Mouse (Mus musculus) embryonic facial prominence, embryonic 11.5 days (tissue): ENCODE measurements around the gene Echs1. TPM values are rescaled to one million over a fixed set of nuclear protein-coding genes. Genes with fewer than 3 reads are reported as not detected.

Experiments
- ATAC-seq: fragments of 200-750 bp; cut with Nextera tagmentation; replicated peaks from 2 replicates; pipeline ENCODE4 v1.8.0; 2017; ENCODE audit warnings: low read depth; ENCODE audit not compliant: insufficient number of reproducible peaks, low FRiP score, low TSS enrichment
- DNase-seq: peaks from one replicate; pipeline ENCODE4 v3.0.0-alpha.2; 2015; ENCODE audit warnings: low spot score
- H3K27ac ChIP-seq: fragments of 300-500 bp; sonication (generic); replicated peaks from 2 replicates; pipeline ENCODE4 v1.5.1; 2014; ENCODE audit warnings: mild to moderate bottlenecking, low read depth, low read length, control low read depth
- H3K27me3 ChIP-seq: fragments of 300-500 bp; sonication (generic); 2 replicates; pipeline ENCODE4 v1.6.1; 2014; ENCODE audit warnings: mild to moderate bottlenecking, low read length, moderate library complexity, mixed read lengths; ENCODE audit not compliant: control insufficient read depth, insufficient read depth
- H3K36me3 ChIP-seq: fragments of 300-500 bp; sonication (generic); replicated peaks from 2 replicates; pipeline ENCODE4 v1.6.1; 2014; ENCODE audit warnings: low read depth, mild to moderate bottlenecking, low read length, moderate library complexity, mixed read lengths; ENCODE audit not compliant: control insufficient read depth, insufficient read depth
- H3K4me1 ChIP-seq: fragments of 300-500 bp; sonication (generic); 2 replicates; pipeline ENCODE4 v1.6.1; 2014; ENCODE audit warnings: low read length, mixed read lengths; ENCODE audit not compliant: control insufficient read depth, insufficient read depth
- H3K4me2 ChIP-seq: fragments of 300-500 bp; sonication (generic); 2 replicates; pipeline ENCODE4 v1.6.1; 2014; ENCODE audit warnings: low read depth, mild to moderate bottlenecking, control low read depth, low read length, moderate library complexity
- H3K4me3 ChIP-seq: fragments of 300-500 bp; sonication (generic); 2 replicates; pipeline ENCODE4 v1.5.1; 2014; ENCODE audit warnings: low read depth, low read length, control low read depth
- H3K9ac ChIP-seq: fragments of 300-500 bp; sonication (generic); replicated peaks from 2 replicates; pipeline ENCODE4 v1.6.1; 2014; ENCODE audit warnings: mild to moderate bottlenecking, control low read depth, low read length
- H3K9me3 ChIP-seq: fragments of 300-500 bp; sonication (generic); replicated peaks from 2 replicates; pipeline ENCODE4 v1.6.1; 2016; ENCODE audit warnings: mild to moderate bottlenecking, low read length, inconsistent platforms, mixed read lengths; ENCODE audit not compliant: control insufficient read depth
- WGBS: fragments of 180-500 bp; shearing (Covaris S2); extraction: QIAGEN DNeasy Blood & Tissue Kit; methylation state at CpG from one replicate; pipeline ENCODE4 v1.1.7; 2014; 5-methylcytosine and 5-hydroxymethylcytosine counted together
- polyA plus RNA-seq: library from polyadenylated mRNA; unstranded; fragments of >200 nt; fragmentation: Nextera tagmentation; extraction: Ambion mirVana; gene quantifications from 2 replicates; pipeline ENCODE4 v1.2.1, GENCODE M21; 2014

The Echs1 gene
- polyA plus RNA-seq, 1 experiment from 2014 or later = 221 TPM

GRCm38 (mm10) chr7:140126022-140126350 lies 9.7 kb upstream of the Echs1 start:
- WGBS = 3% methylated on average over 5 of the region's 5 CpGs
- H3K4me2 ChIP-seq = peak overlapping the region; percentile 73
- peak overlapping the region; percentile 78 for H3K9ac ChIP-seq
- H3K27ac ChIP-seq = no peak overlapping the region
- no peaks in the 10 kb centered on the region for H3K4me1 ChIP-seq
- H3K36me3 ChIP-seq = no peaks in the 10 kb centered on the region
- no peaks in the 10 kb centered on the region for H3K27me3 ChIP-seq
- no peak for DNase-seq
- peak overlapping the region; percentile 55 for H3K4me3 ChIP-seq
- no peaks in the 10 kb centered on the region for H3K9me3 ChIP-seq
- peak; percentile 42 for ATAC-seq

GRCm38 (mm10) chr7:140125278-140126021 lies 9.2 kb upstream of the Echs1 start:
- Histone ChIP-seq H3K27ac (no peak overlapping the region), H3K36me3 (no peaks in the 10 kb centered on the region), H3K4me2 (peak overlapping the region; percentile 73), H3K9ac (peak overlapping the region; percentile 78), H3K4me3 (peak overlapping the region; percentile 55), H3K27me3 (no peaks in the 10 kb centered on the region), H3K4me1 (no peaks in the 10 kb centered on the region), H3K9me3 (no peaks in the 10 kb centered on the region)
- ATAC-seq = peak; percentile 95
- WGBS = 1% methylated on average over 40 of the region's 40 CpGs
- peak; percentile 94 for DNase-seq

DNA sequence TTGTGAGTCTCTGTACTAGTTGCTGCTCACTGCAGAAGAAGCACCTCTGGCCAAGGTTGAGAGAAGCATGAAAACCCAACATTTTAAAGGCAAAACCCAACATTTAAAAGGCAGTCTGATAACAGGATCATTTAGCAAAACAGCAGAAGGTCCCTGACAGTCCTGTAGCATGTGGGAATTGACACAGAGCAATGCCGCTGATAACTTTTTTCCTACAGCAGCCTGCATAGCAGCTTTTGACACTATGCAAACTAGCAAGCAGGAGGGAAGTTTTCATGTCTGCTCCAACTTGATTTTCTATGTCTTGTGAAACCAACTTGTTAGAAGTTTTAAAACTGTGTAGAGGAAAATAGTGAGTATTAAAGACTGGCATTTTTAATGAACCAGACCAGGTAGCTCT lies 8.1 kb upstream of the Echs1 start:
- H3K27me3 ChIP-seq = no peaks in the 10 kb centered on the region
- no peaks in the 10 kb centered on the region for H3K9me3 ChIP-seq
- no peaks in the 10 kb centered on the region for H3K36me3 ChIP-seq
- ATAC-seq (no peak), DNase-seq (no peak)
- no peak overlapping the region for H3K9ac ChIP-seq
- H3K27ac ChIP-seq = no peak overlapping the region
- WGBS = 85% methylated on average over 1 of the region's 1 CpGs
- H3K4me1 ChIP-seq = no peaks in the 10 kb centered on the region
- no peak overlapping the region for H3K4me3 ChIP-seq
- H3K4me2 ChIP-seq = no peak overlapping the region

- Histone ChIP-seq H3K36me3 (no peaks in the 10 kb centered on the region), H3K4me1 (no peaks in the 10 kb centered on the region), H3K4me3 (no peak overlapping the region), H3K9ac (no peak overlapping the region), H3K9me3 (no peaks in the 10 kb centered on the region), H3K27ac (no peak overlapping the region), H3K4me2 (no peak overlapping the region), H3K27me3 (no peaks in the 10 kb centered on the region)
- DNase-seq (no peak), ATAC-seq (no peak)
- 40% methylated on average over 4 of the region's 4 CpGs for WGBS
Observed at GRCm38 (mm10) chr7:140122765-140123164, 6.5 kb upstream of the Echs1 start.

DNA sequence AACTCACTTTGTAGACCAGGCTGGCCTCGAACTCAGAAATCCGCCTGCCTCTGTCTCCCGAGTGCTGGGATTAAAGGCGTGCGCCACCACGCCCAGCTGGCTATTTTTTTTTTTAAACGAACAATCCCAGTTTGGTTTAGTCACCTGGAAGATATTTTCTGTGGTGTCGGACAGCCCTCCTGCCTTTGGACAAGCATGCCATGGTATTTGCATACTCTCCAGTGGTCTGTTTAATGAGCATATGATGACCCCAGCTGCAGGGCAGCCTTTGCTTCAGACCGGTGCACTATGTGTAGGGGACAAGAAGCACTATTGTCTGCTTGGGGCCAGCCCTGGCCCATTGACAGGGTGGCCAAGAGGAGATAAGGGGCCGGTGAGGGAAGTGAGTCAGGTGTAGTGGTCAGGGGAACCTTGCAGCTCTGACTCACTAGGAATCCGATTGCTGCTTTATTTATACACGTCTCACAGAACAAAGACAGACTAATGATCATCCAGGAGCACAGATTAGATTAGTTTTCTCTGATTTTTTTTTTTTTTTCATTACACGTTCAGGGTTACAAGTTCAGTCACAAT lies 5.1 kb upstream of the Echs1 start:
- WGBS = 70% methylated on average over 13 of the region's 13 CpGs
- ATAC-seq (no peak), DNase-seq (no peak)
- no peak overlapping the region for H3K4me2 ChIP-seq
- H3K27ac ChIP-seq = no peak overlapping the region
- H3K4me1 ChIP-seq = no peaks in the 10 kb centered on the region
- H3K36me3 ChIP-seq = no peaks in the 10 kb centered on the region
- no peaks in the 10 kb centered on the region for H3K9me3 ChIP-seq
- no peaks in the 10 kb centered on the region for H3K27me3 ChIP-seq
- H3K4me3 ChIP-seq = no peak overlapping the region
- H3K9ac ChIP-seq = no peak overlapping the region

DNA sequence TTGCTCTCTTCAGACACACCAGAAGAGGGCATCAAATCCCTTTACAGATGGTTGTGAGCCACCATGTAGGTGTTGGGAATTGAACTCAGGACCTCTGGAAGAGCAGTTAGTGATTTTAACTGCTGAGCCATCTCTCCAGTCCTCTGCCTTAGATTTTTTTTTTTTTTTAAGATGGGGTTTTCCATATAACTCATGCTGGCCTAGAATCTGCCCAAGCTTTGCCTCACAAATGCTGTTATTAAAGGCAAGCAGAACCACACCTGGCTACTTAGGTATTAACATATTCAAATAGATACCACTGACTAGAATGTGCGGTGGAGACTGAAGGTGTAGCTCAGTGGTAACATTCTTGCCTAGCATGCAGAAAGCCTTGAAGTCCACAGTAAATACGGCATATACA lies 4.2 kb upstream of the Echs1 start:
- Histone ChIP-seq H3K4me3 (no peak overlapping the region), H3K36me3 (no peaks in the 10 kb centered on the region), H3K9me3 (no peaks in the 10 kb centered on the region), H3K9ac (no peak overlapping the region), H3K4me2 (no peak overlapping the region), H3K27ac (no peak overlapping the region), H3K4me1 (no peaks in the 10 kb centered on the region), H3K27me3 (no peaks in the 10 kb centered on the region)
- no peak for ATAC-seq
- no peak for DNase-seq
- 85% methylated on average over 2 of the region's 2 CpGs for WGBS

DNA sequence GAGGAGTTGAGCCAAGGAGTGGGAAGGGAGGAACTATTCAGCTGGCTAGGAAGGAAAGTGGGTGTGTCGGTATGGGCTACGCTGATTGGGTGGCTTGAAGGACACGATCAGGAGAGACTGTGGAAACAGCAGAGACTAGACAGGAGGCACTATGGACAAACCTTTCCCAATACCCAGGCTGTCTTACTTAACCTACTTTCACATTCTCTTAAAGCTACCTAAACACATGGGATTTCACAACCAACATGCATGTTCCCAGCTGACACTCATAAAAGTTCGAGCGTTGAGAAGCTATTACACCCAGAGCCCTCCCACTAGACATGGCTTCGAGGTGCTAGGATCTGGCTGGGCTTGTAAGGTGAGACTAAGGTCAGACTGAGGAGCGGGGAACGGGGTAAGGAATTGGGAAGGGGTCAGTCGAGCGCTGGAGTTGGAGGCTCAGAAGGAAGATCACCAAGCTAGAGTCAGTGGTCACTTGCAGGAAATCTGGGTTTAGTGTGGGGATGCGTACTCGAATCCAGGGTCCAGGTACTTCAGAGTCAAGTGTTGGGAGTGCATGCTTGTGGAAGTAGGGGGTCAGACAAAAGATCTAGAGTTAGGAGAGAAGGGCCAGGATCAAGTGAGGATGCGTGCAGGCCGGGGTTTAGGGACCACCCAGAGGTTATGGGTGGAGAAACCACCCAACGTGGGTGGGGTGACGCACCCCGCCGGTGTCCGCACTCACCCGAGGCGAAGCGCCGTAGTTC lies 520 bp downstream of the Echs1 start, which contains the start of gene Paox:
Gene Paox, plus strand, starts transcription at position 217 of the 746 bp plus-strand sequence.
- DNase-seq (peak; percentile 59), ATAC-seq (peak; percentile 61; the same call in 1 of the 2 replicates)
- Histone ChIP-seq H3K27me3 (no peaks in the 10 kb centered on the region), H3K36me3 (peaks cover 2% of the 10 kb centered on the region; the same call in 1 of the 2 replicates), H3K9me3 (no peaks in the 10 kb centered on the region), H3K4me1 (no peaks in the 10 kb centered on the region), H3K4me2 (peak within 1 kb of the TSS; percentile 67), H3K27ac (peak within 1 kb of the TSS; percentile 36), H3K9ac (peak within 1 kb of the TSS; percentile 74), H3K4me3 (peak within 1 kb of the TSS; percentile 57)
- WGBS = 3% methylated on average over 23 of the region's 23 CpGs

DNA sequence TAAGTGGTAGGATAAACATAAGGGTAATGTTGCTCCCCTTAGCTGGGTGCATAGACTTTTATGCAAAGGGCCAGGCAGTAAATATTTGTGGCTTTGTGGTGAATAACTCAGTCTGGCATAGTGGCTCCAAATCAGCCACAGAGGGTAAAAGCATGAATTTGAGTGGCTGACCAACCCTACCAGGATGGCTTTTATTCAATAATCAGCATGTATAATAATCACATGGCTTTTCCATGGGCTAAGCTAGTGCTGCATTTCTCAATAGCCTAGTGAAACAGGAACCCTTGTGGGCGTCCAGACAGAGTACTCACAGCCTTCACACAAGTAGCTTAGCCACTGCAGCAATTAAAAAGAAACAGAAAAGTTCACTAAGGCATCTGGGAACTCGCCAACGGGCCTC lies 4.3 kb downstream of the Echs1 start:
- Histone ChIP-seq H3K4me3 (no peak overlapping the region), H3K9me3 (no peaks in the 10 kb centered on the region), H3K27me3 (no peaks in the 10 kb centered on the region), H3K27ac (no peak overlapping the region), H3K4me2 (no peak overlapping the region), H3K4me1 (no peaks in the 10 kb centered on the region), H3K36me3 (peaks cover 10% of the 10 kb centered on the region), H3K9ac (no peak overlapping the region)
- ATAC-seq (no peak), DNase-seq (no peak)
- WGBS = 70% methylated on average over 3 of the region's 3 CpGs
